Comparison of ENCODE assay signal across 10 mouse cellular contexts in the genomic region with DNA sequence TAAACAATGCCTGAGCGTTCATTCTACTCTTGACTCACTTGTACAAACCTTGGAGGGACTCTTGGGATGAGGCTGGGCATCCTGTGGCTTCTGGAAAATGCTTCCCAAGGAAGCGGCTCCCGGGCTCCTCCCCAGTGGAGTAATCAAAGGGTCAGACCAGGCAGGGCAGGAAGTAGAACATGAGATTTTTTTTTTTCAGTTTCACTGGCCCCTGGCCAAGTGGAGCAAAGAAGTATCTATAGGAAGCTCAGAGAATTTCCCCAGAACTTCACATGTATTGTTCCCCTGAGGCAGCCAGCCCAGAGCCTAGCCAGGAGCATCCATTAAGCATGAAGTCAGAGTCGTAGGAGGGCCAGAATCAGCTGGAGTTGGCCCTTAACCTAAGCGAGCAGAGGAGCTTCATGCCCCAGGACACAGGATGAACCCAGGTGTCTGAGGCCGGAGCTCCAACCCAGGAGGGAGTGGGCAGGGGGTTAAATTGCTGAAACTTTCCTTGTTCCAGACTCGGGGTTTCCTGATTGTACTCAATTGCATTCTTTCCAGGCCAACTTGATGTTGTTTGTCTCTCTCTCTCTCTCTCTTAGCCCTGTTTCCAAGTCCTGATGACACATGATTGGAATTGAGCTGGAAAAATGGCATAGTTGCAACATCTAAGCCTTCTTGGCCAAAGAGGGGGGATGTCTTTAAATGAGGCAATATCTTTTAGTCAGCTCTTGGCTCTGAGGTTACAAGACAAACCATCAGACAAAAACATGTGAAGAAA. TPM values are rescaled to one million over a fixed set of nuclear protein-coding genes. Genes with fewer than 3 reads are reported as not detected.
DNase-seq lines count a peak whose midpoint lies in the region; TF ChIP-seq lines count a peak whose summit lies in the region.
"Had no signal": no experiment of that assay in that cellular context is flagged by ENCODE, and none has a peak within 500 bp of the region (broad histone marks: within the 10 kb centered on the region; RNA-seq: fewer than 3 reads in every experiment).

No protein-coding gene starts in this region.

- peak overlapping the region; percentile 21 for H3K27ac ChIP-seq in embryonic fibroblast, embryonic 13.5 days (ENCODE audit: insufficient read depth, low read length)
- H3K27ac ChIP-seq: liver, embryonic 14.5 days had no signal

- TF ChIP-seq POLR2A in embryonic fibroblast, embryonic 13.5 days (IDR thresholded peaks at IDR 0.05; ENCODE audit: low read depth, low read length): no peak

- H3K4me1 ChIP-seq in embryonic fibroblast, embryonic 13.5 days (ENCODE audit: control insufficient read depth, insufficient read depth, low read length): peaks cover 3% of the 10 kb centered on the region

- TF ChIP-seq CTCF in embryonic fibroblast, embryonic 13.5 days (IDR thresholded peaks at IDR 0.05; ENCODE audit: borderline replicate concordance, insufficient read depth, low read length): no peak

- H3K4me3 ChIP-seq in embryonic fibroblast, embryonic 13.5 days (ENCODE audit: insufficient read depth, low read length): no peak overlapping the region

- DNase-seq in adrenal gland, postnatal 14 days: peak; percentile 15
- no peak for DNase-seq in adrenal gland, postnatal 4 days (ENCODE audit: low spot score in 2 of 2)
- DNase-seq in heart, postnatal 14 days: peak; percentile 40 to 51
- peak; percentile 59 for DNase-seq in lung, postnatal 10 days
- DNase-seq in cerebellum, adult 11 months: no peak
- DNase-seq in right cerebral cortex, postnatal 4 days: no peak
- DNase-seq in thymus, postnatal 0 days (ENCODE audit: low spot score): no peak
- DNase-seq: right cerebral cortex, postnatal 14 days had no signal

- intact Hi-C loops in heart, postnatal 14 days (cut with DNase I): loop anchor here (2.0 to 10.0 kb wide), 5 partner anchors 89 to 626 kb away; a partner anchor contains a TSS

RNA-seq across cellular contexts. Expression of a gene that starts 10.2 kb away (rescaled TPM):
- total RNA-seq in adrenal gland, postnatal 14 days (2021): 13.2 and 13.3 TPM in 2 replicates
- total RNA-seq in adrenal gland, postnatal 4 days (2021): 10 to 100 TPM; 11.9 to 15.2 TPM
- 14.7 and 18.1 TPM in 2 replicates for polyA plus RNA-seq in embryonic fibroblast, embryonic 13.5 days (2011; ENCODE audit: insufficient read length, low read depth, missing spikeins)
- 10 to 100 TPM; 18.4 to 19.3 TPM for total RNA-seq in heart, postnatal 14 days (2021)
- 5.2 and 6.0 TPM in 2 replicates for polyA plus RNA-seq in thymus, postnatal 0 days (2015; fragmentation: Nextera tagmentation; extraction: Ambion mirVana)

RNA-seq across cellular contexts. Expression of a gene that starts 46.1 kb away (rescaled TPM):
- total RNA-seq in adrenal gland, postnatal 14 days (2021): 27.7 and 32.4 TPM in 2 replicates
- 10 to 100 TPM; 45.0 to 50.9 TPM for total RNA-seq in adrenal gland, postnatal 4 days (2021)
- 12.2 and 15.1 TPM in 2 replicates for polyA plus RNA-seq in embryonic fibroblast, embryonic 13.5 days (2011; ENCODE audit: insufficient read length, low read depth, missing spikeins)
- total RNA-seq in heart, postnatal 14 days (2021): 10 to 100 TPM; 13.7 to 14.1 TPM
- 25.3 and 27.0 TPM in 2 replicates for polyA plus RNA-seq in thymus, postnatal 0 days (2015; fragmentation: Nextera tagmentation; extraction: Ambion mirVana)

Comparison
In these comparisons a context has a peak if more than half of its experiments do, and no peak if none do; other contexts are left out.
1. DNase-seq: peak in adrenal gland, postnatal 14 days (single experiment), heart, postnatal 14 days (2 of 2) and lung, postnatal 10 days (single experiment); none in adrenal gland, postnatal 4 days (0 of 2), cerebellum, adult 11 months (single experiment), right cerebral cortex, postnatal 4 days (single experiment) and thymus, postnatal 0 days (single experiment).